Mouse (Mus musculus) ES-E14 (cell line): ENCODE results near the gene 1700022I11Rik. TPM values are rescaled to one million over a fixed set of nuclear protein-coding genes. Genes with fewer than 3 reads are reported as not detected.

Experiments
- DNase-seq: peaks from one replicate; pipeline ENCODE4 v3.0.0-alpha.2; 2013; ENCODE audit warnings: low read depth, low spot score
- H3K27ac ChIP-seq: 2 replicates; pipeline ENCODE4 v1.5.1; 2012; ENCODE audit warnings: low read depth, mild to moderate bottlenecking, low read length, moderate library complexity, mixed read lengths; ENCODE audit not compliant: poor library complexity, insufficient read depth, severe bottlenecking
- H3K36me3 ChIP-seq: 2 replicates; pipeline ENCODE4 v1.6.1; 2012; ENCODE audit warnings: mild to moderate bottlenecking, low read length, moderate library complexity, mixed read lengths; ENCODE audit not compliant: control insufficient read depth, poor library complexity, insufficient read depth, severe bottlenecking
- H3K4me1 ChIP-seq, 2 experiments: fragments of 150-350 bp in 1 of 2; sonication (generic) in 1 of 2; 2 replicates each; pipeline ENCODE4 v1.6.1; 2012; ENCODE audit warnings: low read length in 2 of 2, mild to moderate bottlenecking in 1 of 2, mixed read lengths in 1 of 2; ENCODE audit not compliant: control insufficient read depth in 2 of 2, insufficient read depth in 2 of 2, poor library complexity in 1 of 2
- H3K4me3 ChIP-seq, 2 experiments: fragments of 150-350 bp in 1 of 2; sonication (generic) in 1 of 2; 2 replicates each; pipeline ENCODE4 v1.5.1; 2012; ENCODE audit warnings: low read length in 2 of 2, low read depth in 1 of 2, mild to moderate bottlenecking in 1 of 2, mixed read lengths in 1 of 2; ENCODE audit not compliant: insufficient read depth in 1 of 2, poor library complexity in 1 of 2, severe bottlenecking in 1 of 2
- H3K9ac ChIP-seq: 2 replicates; pipeline ENCODE4 v1.6.1; 2012; ENCODE audit warnings: low read depth, mild to moderate bottlenecking, low read length, mixed read lengths; ENCODE audit not compliant: poor library complexity, insufficient read depth, severe bottlenecking
- H3K9me3 ChIP-seq: fragments of 150-350 bp; sonication (generic); 2 replicates; pipeline ENCODE4 v1.6.1; 2012; ENCODE audit warnings: low read depth, mild to moderate bottlenecking, low read length; ENCODE audit not compliant: control insufficient read depth, insufficient read depth
- CHD2 ChIP-seq: IDR thresholded peaks from 2 replicates; pipeline ENCODE4 v1.6.1; 2014; ENCODE audit warnings: mild to moderate bottlenecking, low read depth, low read length, inconsistent platforms
- HCFC1 ChIP-seq: IDR thresholded peaks from 2 replicates; pipeline ENCODE4 v1.6.1; 2012; ENCODE audit warnings: low read length, inconsistent platforms, borderline replicate concordance; ENCODE audit not compliant: insufficient read depth
- MAFK ChIP-seq: IDR thresholded peaks from 2 replicates; pipeline ENCODE4 v1.6.1; 2014; ENCODE audit warnings: mild to moderate bottlenecking, low read depth, low read length, inconsistent platforms; ENCODE audit not compliant: insufficient read depth
- ZC3H11A ChIP-seq: IDR thresholded peaks from 2 replicates; pipeline ENCODE4 v1.6.1; 2012; ENCODE audit warnings: low read depth, mild to moderate bottlenecking, inconsistent platforms, low read length, borderline replicate concordance
- ZNF384 ChIP-seq: IDR thresholded peaks from 2 replicates; pipeline ENCODE4 v1.6.1; 2012; ENCODE audit warnings: low read depth, low read length, inconsistent platforms
- in situ Hi-C, 2 experiments: fragments of 600-800 bp; cut with MboI; formaldehyde crosslinking; loops; one replicate each; pipeline ENCODE4 v1.15.1; 2025; ENCODE audit warnings: low sequenced_read_pairs in 2 of 2, inconsistent platforms in 1 of 2; ENCODE audit not compliant: unreplicated experiment in 2 of 2
- total RNA-seq: library from RNA; depleted of rRNA; stranded (reverse); fragments of 300-350 nt; gene quantifications from 2 replicates; pipeline ENCODE4 v1.2.3, GENCODE M21; 2012

1700022I11Rik gene
- total RNA-seq, 1 experiment, result 0.58 TPM

GRCm38 (mm10) chr4:43001272-43001671 is 31.9 kb downstream of the 1700022I11Rik start:
- Histone ChIP-seq H3K4me3 (no peak overlapping the region), H3K9ac (no peak overlapping the region), H3K4me1 (peaks cover 7 to 8% of the 10 kb centered on the region in 2 experiments; a peak in 3 of 4 replicates), H3K27ac (no peak overlapping the region), H3K9me3 (no peaks in the 10 kb centered on the region), H3K36me3 (peaks cover 2% of the 10 kb centered on the region)
- TF ChIP-seq ZNF384, result no peak
- TF ChIP-seq HCFC1, result no peak
- TF ChIP-seq CHD2, result no peak
- in situ Hi-C loops, result no loop called here
- no peak for DNase-seq

GRCm38 (mm10) chr4:43002756-43003439 is 33.5 kb downstream of the 1700022I11Rik start:
- in situ Hi-C loops, result no loop called here
- no peaks in the 10 kb centered on the region for H3K9me3 ChIP-seq

GRCm38 (mm10) chr4:43004951-43005350 is 35.5 kb downstream of the 1700022I11Rik start:
- Histone ChIP-seq H3K4me3 (no peak overlapping the region), H3K36me3 (peaks cover 4% of the 10 kb centered on the region), H3K9me3 (no peaks in the 10 kb centered on the region), H3K27ac (no peak overlapping the region), H3K9ac (no peak overlapping the region), H3K4me1 (peaks cover 1 to 8% of the 10 kb centered on the region in 2 experiments; a peak in 2 of 4 replicates)
- TF ChIP-seq ZC3H11A (no peak), MAFK (no peak), ZNF384 (no peak), CHD2 (no peak)
- in situ Hi-C loops, result no loop called here
- no peak for DNase-seq

More at GRCm38 (mm10) chr4:43002756-43003439, 33.5 kb downstream of the 1700022I11Rik start:
- peaks cover 7% of the 10 kb centered on the region in 2 experiments; a peak in 3 of 4 replicates for H3K4me1 ChIP-seq
- DNase-seq, result no peak
- H3K4me3 ChIP-seq, result no peak overlapping the region
- H3K9ac ChIP-seq, result no peak overlapping the region
- TF ChIP-seq ZNF384 (no peak), HCFC1 (no peak), MAFK (no peak), CHD2 (no peak), ZC3H11A (no peak)
- H3K27ac ChIP-seq, result no peak overlapping the region
- H3K36me3 ChIP-seq, result peaks cover 2% of the 10 kb centered on the region

GRCm38 (mm10) chr4:43005765-43006164 is 36.4 kb downstream of the 1700022I11Rik start:
- Histone ChIP-seq H3K9ac (no peak overlapping the region), H3K4me3 (no peak overlapping the region), H3K27ac (no peak overlapping the region), H3K9me3 (no peaks in the 10 kb centered on the region), H3K4me1 (peaks cover 0 to 8% of the 10 kb centered on the region in 2 experiments; a peak in 2 of 4 replicates), H3K36me3 (peaks cover 4% of the 10 kb centered on the region)
- TF ChIP-seq ZC3H11A (no peak), CHD2 (no peak), MAFK (no peak), ZNF384 (peak; percentile 100), HCFC1 (peak; percentile 60; the same call in 1 of the 2 replicates)
- DNase-seq, result peak; percentile 69
- in situ Hi-C loops, result no loop called here
